ENCODE assay signal across 23 mouse cellular contexts in the genomic region with DNA sequence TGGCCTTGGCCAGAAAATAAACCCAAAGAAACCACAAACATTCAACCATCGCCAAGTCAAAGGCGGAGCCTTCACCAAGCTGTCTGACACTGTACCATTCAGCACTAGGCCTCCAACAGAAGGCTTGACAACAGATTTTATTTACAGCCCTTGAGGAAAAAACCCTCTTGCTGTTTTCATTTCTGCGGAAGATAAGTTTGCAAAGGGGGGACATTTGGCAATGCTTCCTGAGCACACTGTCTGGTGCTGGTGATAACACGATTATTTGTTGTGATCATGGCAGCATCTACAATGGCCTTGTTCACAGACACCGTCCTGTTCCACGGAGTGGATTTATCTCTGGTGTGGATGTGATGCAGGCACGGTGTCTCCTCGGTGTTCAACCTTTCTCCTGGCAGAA.
DNase-seq lines count a peak whose midpoint lies in the region; ATAC-seq lines count a peak whose summit lies in the region.
"Had no signal": no experiment of that assay in that cellular context is flagged by ENCODE, and none has a peak within 500 bp of the region (broad histone marks: within the 10 kb centered on the region; RNA-seq: fewer than 3 reads in every experiment).

No protein-coding gene starts in this region.

- no peak overlapping the region for H3K9ac ChIP-seq in forebrain, embryonic 15.5 days (replicated peaks)
- no peak overlapping the region for H3K9ac ChIP-seq in forebrain, embryonic 11.5 days (ENCODE audit: low read length)
- H3K9ac ChIP-seq in liver, embryonic 13.5 days, result peak overlapping the region; percentile 4; the same call in 1 of the 2 replicates
- no peak overlapping the region for H3K9ac ChIP-seq in midbrain, embryonic 11.5 days (ENCODE audit: low read length)
- H3K9ac ChIP-seq in hindbrain, embryonic 12.5 days, result no peak overlapping the region
- H3K9ac ChIP-seq: embryonic facial prominence, embryonic 15.5 days; hindbrain, embryonic 15.5 days; limb, embryonic 12.5 days; midbrain, embryonic 12.5 days; neural tube, embryonic 13.5 days had no signal

- peak; percentile 72; the same call in 1 of the 2 replicates for ATAC-seq in forebrain, embryonic 15.5 days (replicated peaks)
- no peak for ATAC-seq in forebrain, embryonic 11.5 days (replicated peaks; ENCODE audit: low FRiP score)
- peak; percentile 94 for ATAC-seq in common myeloid progenitor, adult 5-6 weeks (replicated peaks; ENCODE audit: low read depth, poor library complexity, severe bottlenecking)
- ATAC-seq in liver, embryonic 13.5 days (ENCODE audit: low read depth), result peak; percentile 70
- ATAC-seq in midbrain, embryonic 11.5 days (ENCODE audit: low FRiP score), result no peak
- ATAC-seq in hindbrain, embryonic 12.5 days (ENCODE audit: low FRiP score), result no peak
- ATAC-seq: activated CD4-positive, CD25-positive, alpha-beta regulatory T cell, adult 4 months; intestine, postnatal 0 days; Patski had no signal

- no peak overlapping the region for H3K4me2 ChIP-seq in forebrain, embryonic 15.5 days (replicated peaks)
- H3K4me2 ChIP-seq in forebrain, embryonic 11.5 days (ENCODE audit: low read depth, low read length, severe bottlenecking), result no peak overlapping the region
- H3K4me2 ChIP-seq in liver, embryonic 13.5 days, result peak overlapping the region; percentile 41
- no peak overlapping the region for H3K4me2 ChIP-seq in midbrain, embryonic 11.5 days
- no peak overlapping the region for H3K4me2 ChIP-seq in hindbrain, embryonic 12.5 days (replicated peaks)
- H3K4me2 ChIP-seq: embryonic facial prominence, embryonic 15.5 days; hindbrain, embryonic 15.5 days; limb, embryonic 12.5 days; midbrain, embryonic 12.5 days; neural tube, embryonic 13.5 days had no signal

- no peaks in the 10 kb centered on the region for H3K9me3 ChIP-seq in forebrain, embryonic 15.5 days
- no peaks in the 10 kb centered on the region for H3K9me3 ChIP-seq in forebrain, embryonic 11.5 days (ENCODE audit: control insufficient read depth, low read length)
- H3K9me3 ChIP-seq in liver, embryonic 13.5 days (replicated peaks), result no peaks in the 10 kb centered on the region
- no peaks in the 10 kb centered on the region for H3K9me3 ChIP-seq in midbrain, embryonic 11.5 days (ENCODE audit: control insufficient read depth, low read length)
- H3K9me3 ChIP-seq in hindbrain, embryonic 12.5 days (replicated peaks), result no peaks in the 10 kb centered on the region
- H3K9me3 ChIP-seq: embryonic facial prominence, embryonic 15.5 days; hindbrain, embryonic 15.5 days; limb, embryonic 12.5 days; midbrain, embryonic 12.5 days; neural tube, embryonic 13.5 days had no signal

- no peaks in the 10 kb centered on the region for H3K27me3 ChIP-seq in forebrain, embryonic 15.5 days
- no peaks in the 10 kb centered on the region for H3K27me3 ChIP-seq in forebrain, embryonic 11.5 days (ENCODE audit: control insufficient read depth, insufficient read depth, low read length)
- H3K27me3 ChIP-seq in liver, embryonic 13.5 days, result no peaks in the 10 kb centered on the region
- H3K27me3 ChIP-seq in midbrain, embryonic 11.5 days (ENCODE audit: control insufficient read depth, insufficient read depth, low read length), result no peaks in the 10 kb centered on the region
- no peaks in the 10 kb centered on the region for H3K27me3 ChIP-seq in hindbrain, embryonic 12.5 days
- H3K27me3 ChIP-seq: embryonic facial prominence, embryonic 15.5 days; hindbrain, embryonic 15.5 days; limb, embryonic 12.5 days; midbrain, embryonic 12.5 days; neural tube, embryonic 13.5 days had no signal

- H3K4me1 ChIP-seq in forebrain, embryonic 15.5 days, result peaks cover 18% of the 10 kb centered on the region
- H3K4me1 ChIP-seq in forebrain, embryonic 11.5 days (replicated peaks; ENCODE audit: control insufficient read depth, insufficient read depth, low read length), result no peaks in the 10 kb centered on the region
- H3K4me1 ChIP-seq in liver, embryonic 13.5 days (replicated peaks), result peaks cover 76% of the 10 kb centered on the region
- H3K4me1 ChIP-seq in midbrain, embryonic 11.5 days (ENCODE audit: control insufficient read depth, insufficient read depth, low read length), result no peaks in the 10 kb centered on the region
- H3K4me1 ChIP-seq in hindbrain, embryonic 12.5 days, result no peaks in the 10 kb centered on the region
- H3K4me1 ChIP-seq: embryonic facial prominence, embryonic 15.5 days had no signal

- no peak overlapping the region for H3K27ac ChIP-seq in forebrain, embryonic 15.5 days (replicated peaks)
- H3K27ac ChIP-seq in forebrain, embryonic 11.5 days (ENCODE audit: low read depth, low read length), result no peak overlapping the region
- H3K27ac ChIP-seq in liver, embryonic 13.5 days, result peak overlapping the region; percentile 49; the same call in 1 of the 2 replicates
- no peak overlapping the region for H3K27ac ChIP-seq in midbrain, embryonic 11.5 days (ENCODE audit: low read depth, low read length)
- no peak overlapping the region for H3K27ac ChIP-seq in hindbrain, embryonic 12.5 days
- H3K27ac ChIP-seq: embryonic facial prominence, embryonic 15.5 days; hindbrain, embryonic 15.5 days; left cerebral cortex, adult 2 months; limb, embryonic 12.5 days; midbrain, embryonic 12.5 days; neural tube, embryonic 13.5 days had no signal

- no peak overlapping the region for H3K4me3 ChIP-seq in forebrain, embryonic 15.5 days
- H3K4me3 ChIP-seq in forebrain, embryonic 11.5 days (ENCODE audit: low read depth, low read length), result no peak overlapping the region
- no peak overlapping the region for H3K4me3 ChIP-seq in liver, embryonic 13.5 days (replicated peaks)
- H3K4me3 ChIP-seq in midbrain, embryonic 11.5 days (ENCODE audit: low read depth, low read length), result no peak overlapping the region
- H3K4me3 ChIP-seq in hindbrain, embryonic 12.5 days, result no peak overlapping the region
- H3K4me3 ChIP-seq: embryonic facial prominence, embryonic 15.5 days; hindbrain, embryonic 15.5 days; left cerebral cortex, adult 2 months; limb, embryonic 12.5 days; midbrain, embryonic 12.5 days; neural tube, embryonic 13.5 days had no signal

- no peaks in the 10 kb centered on the region for H3K36me3 ChIP-seq in forebrain, embryonic 15.5 days
- H3K36me3 ChIP-seq in forebrain, embryonic 11.5 days (ENCODE audit: control insufficient read depth, insufficient read depth, low read length), result no peaks in the 10 kb centered on the region
- no peaks in the 10 kb centered on the region for H3K36me3 ChIP-seq in liver, embryonic 13.5 days
- H3K36me3 ChIP-seq in midbrain, embryonic 11.5 days (ENCODE audit: control insufficient read depth, insufficient read depth, low read length), result no peaks in the 10 kb centered on the region
- no peaks in the 10 kb centered on the region for H3K36me3 ChIP-seq in hindbrain, embryonic 12.5 days
- H3K36me3 ChIP-seq: embryonic facial prominence, embryonic 15.5 days; hindbrain, embryonic 15.5 days; limb, embryonic 12.5 days; midbrain, embryonic 12.5 days; neural tube, embryonic 13.5 days had no signal

- WGBS in forebrain, embryonic 15.5 days, result 67% methylated on average over 8 of the region's 8 CpGs
- WGBS in forebrain, embryonic 11.5 days, result 88% methylated on average over 8 of the region's 8 CpGs
- 10% methylated on average over 8 of the region's 8 CpGs for WGBS in liver, embryonic 13.5 days (ENCODE audit: insufficient replicate concordance)
- WGBS in midbrain, embryonic 11.5 days, result 89% methylated on average over 8 of the region's 8 CpGs
- 89% methylated on average over 8 of the region's 8 CpGs for WGBS in hindbrain, embryonic 12.5 days

- no peak for DNase-seq in forebrain, embryonic 11.5 days (ENCODE audit: low spot score)
- peak; percentile 41 for DNase-seq in MEL-GATA-1-ER (ENCODE audit: extremely low read depth, low read depth)
- peak; percentile 27 for DNase-seq in liver, embryonic 13.5 days
- no peak for DNase-seq in retina, embryonic 14.5 days (ENCODE audit: low spot score)
- no peak for DNase-seq in midbrain, embryonic 11.5 days (ENCODE audit: low spot score, missing footprints)
- DNase-seq: adrenal gland, postnatal 25 days; gastrocnemius, postnatal 10 days; heart, postnatal 10 days; kidney, postnatal 14 days; lung, postnatal 36 days; thymus, postnatal 36 days had no signal

Comparison
In these comparisons a context has a peak if more than half of its experiments do, and no peak if none do; other contexts are left out.
1. ATAC-seq: peak in forebrain, embryonic 15.5 days (single experiment), common myeloid progenitor, adult 5-6 weeks (single experiment) and liver, embryonic 13.5 days (single experiment); none in forebrain, embryonic 11.5 days (single experiment), midbrain, embryonic 11.5 days (single experiment) and hindbrain, embryonic 12.5 days (single experiment).
2. DNase-seq: peak in MEL-GATA-1-ER (single experiment) and liver, embryonic 13.5 days (single experiment); none in forebrain, embryonic 11.5 days (single experiment), retina, embryonic 14.5 days (single experiment) and midbrain, embryonic 11.5 days (single experiment).